Mouse (Mus musculus) hindbrain, embryonic 12.5 days (tissue): ENCODE data around the gene Vamp2. TPM values are rescaled to one million over a fixed set of nuclear protein-coding genes. Genes with fewer than 3 reads are reported as not detected.

Experiments used
- ATAC-seq: fragments of 200-750 bp; cut with Nextera tagmentation; 2 replicates; pipeline ENCODE4 v1.8.0; 2017; ENCODE audit warnings: moderate TSS enrichment; ENCODE audit not compliant: low FRiP score
- H3K27ac ChIP-seq: fragments of 300-500 bp; sonication (generic); 2 replicates; pipeline ENCODE4 v1.5.1; 2016; ENCODE audit warnings: mild to moderate bottlenecking
- H3K27me3 ChIP-seq: fragments of 300-500 bp; sonication (generic); 2 replicates; pipeline ENCODE4 v1.6.1; 2016; ENCODE audit warnings: mild to moderate bottlenecking
- H3K36me3 ChIP-seq: fragments of 300-500 bp; sonication (generic); 2 replicates; pipeline ENCODE4 v1.6.1; 2016; ENCODE audit warnings: mild to moderate bottlenecking
- H3K4me1 ChIP-seq: fragments of 300-500 bp; sonication (generic); 2 replicates; pipeline ENCODE4 v1.6.1; 2016
- H3K4me2 ChIP-seq: fragments of 300-500 bp; sonication (generic); replicated peaks from 2 replicates; pipeline ENCODE4 v1.6.1; 2016; ENCODE audit warnings: mild to moderate bottlenecking
- H3K4me3 ChIP-seq: fragments of 300-500 bp; sonication (generic); 2 replicates; pipeline ENCODE4 v1.5.1; 2016; ENCODE audit warnings: mild to moderate bottlenecking
- H3K9ac ChIP-seq: fragments of 300-500 bp; sonication (generic); 2 replicates; pipeline ENCODE4 v1.6.1; 2016; ENCODE audit warnings: mild to moderate bottlenecking, moderate library complexity
- H3K9me3 ChIP-seq: fragments of 300-500 bp; sonication (generic); replicated peaks from 2 replicates; pipeline ENCODE4 v1.6.1; 2016; ENCODE audit warnings: mild to moderate bottlenecking
- WGBS: fragments of 180-500 bp; shearing (Covaris S2); methylation state at CpG from one replicate; pipeline ENCODE4 v1.1.7; 2016; 5-methylcytosine and 5-hydroxymethylcytosine counted together
- polyA plus RNA-seq: library from polyadenylated mRNA; unstranded; fragments of >200 nt; fragmentation: Nextera tagmentation; extraction: Ambion mirVana; gene quantifications from 2 replicates; pipeline ENCODE4 v1.2.1, GENCODE M21; 2016

The Vamp2 gene
- polyA plus RNA-seq: 140 and 159 TPM in 2 replicates

DNA sequence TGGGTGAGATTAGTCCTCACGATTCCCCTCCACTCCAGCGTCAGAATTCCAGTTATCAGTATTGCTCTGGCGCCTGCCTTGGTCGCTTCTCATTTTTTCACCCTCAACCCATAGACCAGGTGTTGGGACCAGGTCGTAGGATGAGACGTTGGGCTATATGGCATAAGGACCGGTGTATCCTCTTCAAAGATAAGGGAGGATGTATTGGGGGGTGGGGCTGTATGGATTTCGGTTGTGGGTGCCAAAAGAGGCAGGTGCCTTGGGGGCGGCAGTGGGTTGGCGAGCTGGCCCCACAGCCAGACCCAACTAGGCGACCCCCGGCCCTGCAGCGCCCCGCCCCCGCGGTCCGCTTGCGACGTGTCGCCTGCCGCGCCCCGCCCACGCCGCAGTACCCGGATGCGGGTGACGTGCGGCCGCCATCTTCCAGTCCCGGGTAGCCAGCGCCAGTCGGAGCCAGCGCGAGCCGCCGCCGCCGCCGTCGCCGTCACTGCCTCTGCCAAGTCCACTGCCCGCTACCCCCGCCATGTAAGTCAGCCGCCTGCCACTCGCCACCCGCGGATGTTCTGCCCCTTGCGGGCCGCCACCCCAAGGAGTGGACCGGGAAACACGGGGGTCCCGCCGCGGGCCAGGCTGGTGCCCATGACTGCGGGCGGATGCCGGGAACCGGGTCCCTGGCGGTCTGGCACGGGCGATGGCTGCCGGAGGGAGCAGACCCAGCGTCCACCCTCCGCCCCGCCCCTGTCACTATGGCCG lies at the start of gene Vamp2:
Gene Vamp2 (plus strand): TSS at position 388 of the 753 bp plus-strand sequence.
- H3K9ac ChIP-seq: peak within 1 kb of the TSS; percentile 99
- ATAC-seq: peak; percentile 77
- 1% methylated on average over 66 of the region's 67 CpGs for WGBS

DNA sequence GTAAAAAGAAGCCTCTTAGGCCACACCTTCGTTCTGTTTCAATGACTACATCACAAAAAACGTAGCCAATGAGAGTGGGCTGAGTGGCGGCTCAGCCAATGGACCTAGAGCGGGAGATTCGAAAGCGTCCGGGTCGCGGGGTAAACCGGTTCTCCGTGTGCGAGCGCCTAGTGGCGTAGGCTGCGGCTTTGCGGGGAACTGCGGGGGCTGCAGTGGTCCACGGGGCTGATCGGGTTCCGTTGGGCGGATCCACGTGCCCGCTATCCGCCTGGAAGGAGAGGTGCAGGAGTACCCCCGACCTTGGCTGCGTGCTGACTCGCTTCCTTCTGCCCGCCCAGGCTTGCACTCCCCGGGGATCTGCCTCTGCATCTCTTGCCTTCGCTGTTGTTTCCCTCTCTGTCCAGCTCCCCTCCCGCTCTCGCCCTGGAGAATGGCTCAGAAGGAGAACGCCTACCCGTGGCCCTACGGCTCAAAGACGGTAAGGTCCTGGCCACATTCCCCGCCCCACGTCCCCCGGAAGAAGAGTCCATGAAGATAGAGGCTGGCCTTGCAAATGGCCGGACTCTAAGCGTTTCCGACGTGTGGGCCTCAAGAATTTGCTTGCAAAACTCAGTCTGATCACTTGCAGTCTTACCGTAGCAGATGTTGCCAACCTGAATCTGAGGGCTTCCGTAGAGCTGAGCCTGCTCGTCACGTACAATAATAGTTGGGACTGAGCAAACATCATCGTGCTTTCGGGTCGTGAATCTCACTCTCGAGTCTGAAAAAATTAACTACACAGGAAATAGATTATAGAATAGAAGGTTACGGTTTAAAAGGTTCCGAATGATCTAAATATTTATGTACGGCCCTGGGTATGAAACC lies 42.5 kb upstream of the Vamp2 start, which contains the start of gene Aurkb:
Gene Aurkb (plus strand): TSS at position 117 of the 864 bp plus-strand sequence.
- Histone ChIP-seq H3K4me2 (peak within 1 kb of the TSS; percentile 79), H3K4me3 (peak within 1 kb of the TSS; percentile 70), H3K27ac (peak within 1 kb of the TSS; percentile 74), H3K4me1 (peaks cover 14% of the 10 kb centered on the region), H3K27me3 (no peaks in the 10 kb centered on the region), H3K9ac (peak within 1 kb of the TSS; percentile 56), H3K9me3 (no peaks in the 10 kb centered on the region), H3K36me3 (peaks cover 18% of the 10 kb centered on the region; the same call in 1 of the 2 replicates)
- 1% methylated on average over 53 of the region's 54 CpGs for WGBS
- ATAC-seq: peak; percentile 80

More for the DNA sequence above, at the start of gene Vamp2:
- no peaks in the 10 kb centered on the region for H3K27me3 ChIP-seq
- peaks cover 30% of the 10 kb centered on the region for H3K4me1 ChIP-seq
- H3K9me3 ChIP-seq: no peaks in the 10 kb centered on the region
- peak within 1 kb of the TSS; percentile 84 for H3K4me2 ChIP-seq
- peaks cover 24% of the 10 kb centered on the region; the same call in 1 of the 2 replicates for H3K36me3 ChIP-seq
- H3K27ac ChIP-seq: peak within 1 kb of the TSS; percentile 95
- peak within 1 kb of the TSS; percentile 98 for H3K4me3 ChIP-seq

- ATAC-seq: no peak
- H3K4me1 ChIP-seq: peaks cover 14% of the 10 kb centered on the region
- H3K4me3 ChIP-seq: peak overlapping the region; percentile 70
- H3K27ac ChIP-seq: no peak overlapping the region
- H3K4me2 ChIP-seq: peak overlapping the region; percentile 79
- peaks cover 23% of the 10 kb centered on the region; the same call in 1 of the 2 replicates for H3K36me3 ChIP-seq
- peak overlapping the region; percentile 56 for H3K9ac ChIP-seq
- no peaks in the 10 kb centered on the region for H3K27me3 ChIP-seq
- H3K9me3 ChIP-seq: no peaks in the 10 kb centered on the region
- 13% methylated on average over 9 of the region's 9 CpGs for WGBS
Observed at GRCm38 (mm10) chr11:69046395-69046774, 41.9 kb upstream of the Vamp2 start.

- Histone ChIP-seq H3K9ac (no peak overlapping the region), H3K9me3 (no peaks in the 10 kb centered on the region), H3K36me3 (peaks cover 23% of the 10 kb centered on the region; the same call in 1 of the 2 replicates), H3K4me3 (no peak overlapping the region), H3K4me1 (peaks cover 14% of the 10 kb centered on the region), H3K27ac (no peak overlapping the region), H3K27me3 (no peaks in the 10 kb centered on the region), H3K4me2 (peak overlapping the region; percentile 79)
- 93% methylated on average over 12 of the region's 12 CpGs for WGBS
- no peak for ATAC-seq
Observed at GRCm38 (mm10) chr11:69047592-69047991, 40.7 kb upstream of the Vamp2 start.

- Histone ChIP-seq H3K9ac (no peak overlapping the region), H3K27ac (no peak overlapping the region), H3K9me3 (no peaks in the 10 kb centered on the region), H3K4me1 (peaks cover 14% of the 10 kb centered on the region), H3K4me2 (no peak overlapping the region), H3K27me3 (no peaks in the 10 kb centered on the region), H3K36me3 (peaks cover 23% of the 10 kb centered on the region; the same call in 1 of the 2 replicates), H3K4me3 (no peak overlapping the region)
- no peak for ATAC-seq
- WGBS: 93% methylated on average over 14 of the region's 14 CpGs
Observed at GRCm38 (mm10) chr11:69048151-69048550, 40.1 kb upstream of the Vamp2 start.

DNA sequence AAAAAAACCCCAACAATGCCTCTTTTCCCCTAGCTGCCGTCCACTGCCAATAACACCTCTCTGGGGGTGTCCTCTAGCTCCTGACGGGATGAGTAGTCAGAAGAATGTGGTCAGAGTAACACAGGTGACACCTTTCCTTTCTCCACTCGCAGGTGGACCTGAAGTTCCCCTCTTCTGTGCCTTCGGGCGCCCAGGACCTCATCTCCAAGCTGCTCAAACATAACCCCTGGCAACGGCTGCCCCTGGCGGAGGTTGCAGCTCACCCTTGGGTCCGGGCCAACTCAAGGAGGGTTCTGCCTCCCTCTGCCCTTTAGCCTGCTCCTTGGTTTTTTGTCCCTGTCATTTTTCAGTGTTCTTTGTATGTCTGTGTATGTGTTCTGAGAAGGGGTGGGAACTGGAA lies 37.5 kb upstream of the Vamp2 start:
- H3K4me3 ChIP-seq: no peak overlapping the region
- 89% methylated on average over 8 of the region's 8 CpGs for WGBS
- H3K27me3 ChIP-seq: no peaks in the 10 kb centered on the region
- ATAC-seq: no peak
- H3K36me3 ChIP-seq: peaks cover 29% of the 10 kb centered on the region
- no peaks in the 10 kb centered on the region for H3K9me3 ChIP-seq
- no peak overlapping the region for H3K4me2 ChIP-seq
- H3K4me1 ChIP-seq: peaks cover 14% of the 10 kb centered on the region
- no peak overlapping the region for H3K9ac ChIP-seq
- no peak overlapping the region for H3K27ac ChIP-seq

DNA sequence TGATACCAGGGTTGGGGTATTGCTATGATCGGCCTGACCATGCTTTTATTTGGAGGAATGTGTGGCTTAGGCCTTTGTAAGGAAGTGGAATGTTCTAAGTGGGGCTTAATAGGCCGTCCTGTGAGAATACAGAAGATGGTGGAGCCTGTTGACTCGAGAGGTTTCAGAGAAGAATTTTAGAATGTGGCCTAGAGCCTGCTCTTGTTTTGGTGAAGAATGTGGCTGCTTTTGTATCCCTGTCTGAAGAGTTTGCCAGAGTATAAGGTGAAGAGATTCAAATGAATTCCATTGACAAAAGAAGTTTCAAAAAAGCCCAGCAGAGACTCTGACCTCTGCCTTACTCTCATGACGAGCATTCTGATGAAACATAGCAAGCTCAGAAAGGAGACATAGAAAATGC lies 36.5 kb upstream of the Vamp2 start:
- WGBS: 67% methylated on average over 4 of the region's 4 CpGs
- H3K9me3 ChIP-seq: no peaks in the 10 kb centered on the region
- H3K27ac ChIP-seq: no peak overlapping the region
- no peak overlapping the region for H3K9ac ChIP-seq
- H3K4me1 ChIP-seq: peaks cover 9% of the 10 kb centered on the region
- H3K4me2 ChIP-seq: no peak overlapping the region
- H3K27me3 ChIP-seq: no peaks in the 10 kb centered on the region
- H3K36me3 ChIP-seq: peaks cover 29% of the 10 kb centered on the region
- no peak for ATAC-seq
- no peak overlapping the region for H3K4me3 ChIP-seq

DNA sequence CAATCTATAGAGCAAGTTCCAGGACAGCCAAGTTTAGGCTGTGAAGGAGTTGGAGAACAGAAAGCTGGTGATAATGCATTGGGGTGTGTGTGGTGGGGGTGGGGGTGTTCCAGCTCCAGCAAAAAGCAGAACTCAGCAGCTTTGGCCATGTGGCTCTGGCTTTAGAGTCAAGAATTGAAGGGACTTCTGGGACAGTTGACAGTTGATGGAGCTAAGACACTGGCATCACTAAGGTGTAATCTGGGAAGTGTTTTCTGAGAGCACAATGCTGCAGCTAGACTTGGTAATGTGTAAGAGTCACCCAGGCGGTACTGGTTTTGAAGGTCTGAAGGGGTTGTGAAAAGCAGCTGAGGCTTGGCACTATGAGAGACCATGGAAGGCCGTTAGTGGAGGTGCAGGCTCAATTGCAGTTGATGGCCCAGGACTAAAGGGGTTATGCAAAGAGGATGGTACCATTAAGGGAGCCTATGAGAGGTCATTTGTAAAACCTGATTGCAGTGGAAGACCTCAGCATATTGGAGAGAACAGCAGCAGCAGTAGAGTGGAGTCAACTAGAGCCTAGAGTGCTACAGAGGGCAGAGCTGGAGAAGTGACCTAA lies 35.4 kb upstream of the Vamp2 start:
- H3K4me1 ChIP-seq: no peaks in the 10 kb centered on the region
- no peak overlapping the region for H3K4me3 ChIP-seq
- no peaks in the 10 kb centered on the region for H3K27me3 ChIP-seq
- H3K36me3 ChIP-seq: peaks cover 29% of the 10 kb centered on the region
- ATAC-seq: no peak
- no peak overlapping the region for H3K27ac ChIP-seq
- no peak overlapping the region for H3K4me2 ChIP-seq
- H3K9ac ChIP-seq: no peak overlapping the region
- no peaks in the 10 kb centered on the region for H3K9me3 ChIP-seq
- 89% methylated on average over 2 of the region's 2 CpGs for WGBS

GRCm38 (mm10) chr11:69053848-69054247 lies 34.4 kb upstream of the Vamp2 start:
- H3K27me3 ChIP-seq: no peaks in the 10 kb centered on the region
- H3K4me3 ChIP-seq: no peak overlapping the region
- H3K27ac ChIP-seq: no peak overlapping the region
- H3K4me2 ChIP-seq: no peak overlapping the region
- peaks cover 7% of the 10 kb centered on the region for H3K4me1 ChIP-seq
- no peak overlapping the region for H3K9ac ChIP-seq
- peaks cover 24% of the 10 kb centered on the region for H3K36me3 ChIP-seq
- ATAC-seq: no peak
- 79% methylated on average over 3 of the region's 3 CpGs for WGBS
- no peaks in the 10 kb centered on the region for H3K9me3 ChIP-seq

GRCm38 (mm10) chr11:69058265-69058664 lies 30.0 kb upstream of the Vamp2 start:
- Histone ChIP-seq H3K4me2 (peak overlapping the region; percentile 97), H3K9me3 (no peaks in the 10 kb centered on the region), H3K36me3 (peaks cover 6% of the 10 kb centered on the region; the same call in 1 of the 2 replicates), H3K27me3 (no peaks in the 10 kb centered on the region; the same call in 1 of the 2 replicates), H3K9ac (peak overlapping the region; percentile 75), H3K27ac (peak overlapping the region; percentile 90), H3K4me3 (peak overlapping the region; percentile 87), H3K4me1 (peaks cover 21% of the 10 kb centered on the region)
- no peak for ATAC-seq
- 73% methylated on average over 2 of the region's 2 CpGs for WGBS

DNA sequence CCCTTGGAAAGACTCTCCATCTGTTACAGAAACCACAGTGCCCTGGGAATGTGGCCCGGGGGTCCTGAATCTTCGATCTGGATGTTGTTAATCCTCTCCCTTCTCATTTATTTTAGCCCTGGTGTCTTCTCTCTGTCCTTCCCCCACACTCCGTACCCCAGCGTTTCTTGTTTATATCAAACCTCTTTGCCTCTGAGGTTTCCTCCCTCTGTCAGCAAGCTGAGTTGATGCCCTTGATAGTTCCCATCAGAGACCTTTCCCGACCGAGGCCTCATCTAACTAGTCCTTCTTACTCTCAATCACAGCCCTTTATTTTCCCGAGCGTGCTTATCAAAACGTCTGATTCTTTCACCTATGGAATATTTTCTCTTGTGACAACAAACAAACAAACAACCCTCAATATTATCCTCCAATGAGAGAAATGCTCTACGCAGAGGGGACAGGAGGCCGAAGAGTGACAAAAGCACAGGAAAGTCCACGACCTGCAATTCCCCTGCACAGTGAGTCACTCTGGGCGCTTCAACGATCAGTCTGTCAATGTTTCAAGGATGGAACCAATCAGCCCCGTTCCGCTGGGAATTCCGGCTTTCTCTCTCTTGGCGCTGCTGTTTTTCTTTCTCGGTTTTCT lies 29.4 kb upstream of the Vamp2 start:
- no peaks in the 10 kb centered on the region; the same call in 1 of the 2 replicates for H3K27me3 ChIP-seq
- peak; percentile 27 for ATAC-seq
- H3K9me3 ChIP-seq: no peaks in the 10 kb centered on the region
- WGBS: 2% methylated on average over 19 of the region's 19 CpGs
- H3K4me1 ChIP-seq: peaks cover 21% of the 10 kb centered on the region
- H3K4me3 ChIP-seq: peak overlapping the region; percentile 87
- peak overlapping the region; percentile 97 for H3K4me2 ChIP-seq
- H3K36me3 ChIP-seq: peaks cover 5% of the 10 kb centered on the region; the same call in 1 of the 2 replicates
- H3K9ac ChIP-seq: peak overlapping the region; percentile 75
- H3K27ac ChIP-seq: peak overlapping the region; percentile 90
